12 mouse cellular contexts compared by ENCODE assay signal in genomic region chr5:9086924-9087719, GRCm38 (mm10). TPM values are rescaled to one million over a fixed set of nuclear protein-coding genes. Genes with fewer than 3 reads are reported as not detected.
A peak's percentile ranks its signal among the peaks of the same experiment; 100 is the strongest.
DNase-seq lines count a peak whose midpoint lies in the region; ATAC-seq and TF ChIP-seq lines count a peak whose summit lies in the region.
"Had no signal": no experiment of that assay in that cellular context is flagged by ENCODE, and none has a peak within 500 bp of the region (broad histone marks: within the 10 kb centered on the region; RNA-seq: fewer than 3 reads in every experiment).

No protein-coding gene starts in this region.

- no peak for DNase-seq in liver, adult 2 months (ENCODE audit: extremely low read depth, low read depth, low spot score)
- DNase-seq in liver, embryonic 11.5 days (ENCODE audit: low spot score) = no peak
- peak; percentile 71 to 72 for DNase-seq in B cell, adult 2 months
- DNase-seq in adrenal gland, postnatal 36 days = no peak
- no peak for DNase-seq in left cerebral cortex, adult 9 months (ENCODE audit: low spot score in 2 of 2)
- DNase-seq in left cerebral cortex, postnatal 14 days (ENCODE audit: low spot score in 2 of 2) = no peak
- DNase-seq: cerebellum, adult 8-10 months; heart, adult 11 months had no signal

- H3K4me2 ChIP-seq in liver, embryonic 11.5 days = no peak overlapping the region
- H3K4me2 ChIP-seq: hindbrain, embryonic 13.5 days; liver, embryonic 15.5 days had no signal

- H3K4me1 ChIP-seq in liver, adult 2 months (ENCODE audit: control insufficient read depth, insufficient read depth, low read length) = peaks cover 4% of the 10 kb centered on the region
- no peaks in the 10 kb centered on the region for H3K4me1 ChIP-seq in liver, embryonic 11.5 days (replicated peaks; ENCODE audit: control insufficient read depth, insufficient read depth, low read length)
- H3K4me1 ChIP-seq: hindbrain, embryonic 13.5 days; liver, embryonic 15.5 days had no signal

- H3K9ac ChIP-seq in liver, adult 2 months (ENCODE audit: low read depth, low read length) = no peak overlapping the region
- no peak overlapping the region for H3K9ac ChIP-seq in liver, embryonic 11.5 days (ENCODE audit: low read depth, low read length)
- H3K9ac ChIP-seq: hindbrain, embryonic 13.5 days; liver, embryonic 15.5 days had no signal

- H3K27me3 ChIP-seq in liver, adult 2 months (ENCODE audit: control insufficient read depth, insufficient read depth, low read length) = no peaks in the 10 kb centered on the region
- no peaks in the 10 kb centered on the region for H3K27me3 ChIP-seq in liver, embryonic 11.5 days (replicated peaks; ENCODE audit: control insufficient read depth, insufficient read depth, low read length)
- H3K27me3 ChIP-seq: hindbrain, embryonic 13.5 days; liver, embryonic 15.5 days had no signal

- no peak for ATAC-seq in liver, embryonic 11.5 days (replicated peaks; ENCODE audit: low FRiP score)
- peak; percentile 90 for ATAC-seq in activated CD4-positive, CD25-positive, alpha-beta regulatory T cell, adult 4 months
- peak; percentile 90 for ATAC-seq in megakaryocyte, adult 5-6 weeks (ENCODE audit: poor library complexity, severe bottlenecking)

- no peaks in the 10 kb centered on the region for H3K36me3 ChIP-seq in liver, adult 2 months (ENCODE audit: control insufficient read depth, insufficient read depth, low read length)
- H3K36me3 ChIP-seq in liver, embryonic 11.5 days (ENCODE audit: control insufficient read depth, insufficient read depth, low read length) = no peaks in the 10 kb centered on the region
- H3K36me3 ChIP-seq: hindbrain, embryonic 13.5 days; liver, embryonic 15.5 days had no signal

- peak overlapping the region; percentile 47 for H3K27ac ChIP-seq in liver, adult 2 months (replicated peaks; ENCODE audit: insufficient read depth, low read depth, low read length)
- no peak overlapping the region for H3K27ac ChIP-seq in liver, embryonic 11.5 days (ENCODE audit: low read depth, low read length)
- H3K27ac ChIP-seq: hindbrain, embryonic 13.5 days; liver, embryonic 15.5 days had no signal

- 84% methylated on average over 3 of the region's 3 CpGs for WGBS in liver, adult 2 months
- 50% methylated on average over 3 of the region's 3 CpGs for WGBS in liver, embryonic 11.5 days

- no peaks in the 10 kb centered on the region for H3K9me3 ChIP-seq in liver, embryonic 11.5 days (ENCODE audit: control insufficient read depth, low read length)
- H3K9me3 ChIP-seq: hindbrain, embryonic 13.5 days; liver, embryonic 15.5 days had no signal

- no peak for TF ChIP-seq CTCF in liver, adult 2 months (IDR thresholded peaks at IDR 0.05; ENCODE audit: low read depth, low read length)

- TF ChIP-seq POLR2A in liver, adult 2 months (IDR thresholded peaks at IDR 0.05; ENCODE audit: extremely low read depth, insufficient read depth, low read length) = no peak

- H3K4me3 ChIP-seq in liver, adult 2 months (ENCODE audit: insufficient read depth, low read depth, low read length) = no peak overlapping the region
- H3K4me3 ChIP-seq in liver, embryonic 11.5 days (ENCODE audit: low read depth, low read length) = no peak overlapping the region
- H3K4me3 ChIP-seq: hindbrain, embryonic 13.5 days; liver, embryonic 15.5 days had no signal

- intact Hi-C loops in left cerebral cortex, postnatal 14 days (cut with DNase I) = no loop called here

- no peaks in the 10 kb centered on the region for H3K79me2 ChIP-seq in liver, adult 2 months (ENCODE audit: control insufficient read depth, insufficient read depth, low read length)

RNA-seq across cellular contexts. Expression of gene Tmem243, which starts 13.3 kb away (rescaled TPM):
- 79.5 and 96.6 TPM in 2 replicates for total RNA-seq in liver, adult 2 months (2014; rRNA removed)
- 62.1 and 73.2 TPM in 2 replicates for polyA plus RNA-seq in liver, adult 2 months (2012; rRNA removed)
- 11.8 and 14.3 TPM in 2 replicates for polyA plus RNA-seq in liver, embryonic 11.5 days (2014; fragmentation: Nextera tagmentation; extraction: Ambion mirVana)
- 10 to 100 TPM; 34.2 to 45.0 TPM for polyA plus RNA-seq in activated CD4-positive, CD25-positive, alpha-beta regulatory T cell, adult 4 months (2017; shearing (Covaris generic))
- 98.8 and 99.9 TPM in 2 replicates for total RNA-seq in megakaryocyte, adult 5-6 weeks (2015)
- total RNA-seq in megakaryocyte, adult 5-6 weeks (2017) = 69.8 and 75.7 TPM in 2 replicates
- total RNA-seq in adrenal gland, postnatal 36 days (2021) = 10 to 100 TPM; 18.6 to 56.8 TPM
- 10 to 100 TPM in 1 of 2 experiments, 1 to 10 TPM in 1; 9.4 to 10.1 TPM for total RNA-seq in left cerebral cortex, postnatal 14 days (2021)

Comparison
In these comparisons a context has a peak if more than half of its experiments do, and no peak if none do; other contexts are left out.
1. DNase-seq: peak in B cell, adult 2 months (2 of 2); none in liver, adult 2 months (single experiment), liver, embryonic 11.5 days (single experiment), adrenal gland, postnatal 36 days (0 of 2), left cerebral cortex, adult 9 months (0 of 2) and left cerebral cortex, postnatal 14 days (0 of 2).